Mouse (Mus musculus) inflammation-experienced regulatory T-cells, adult 6 months (primary cell): ENCODE data around the gene Sycn. TPM values are rescaled to one million over a fixed set of nuclear protein-coding genes. Genes with fewer than 3 reads are reported as not detected.

Source experiments
- ATAC-seq: one replicate; pipeline ENCODE4 v1.8.0; 2017
- polyA plus RNA-seq, 3 experiments: library from polyadenylated mRNA; unstranded; fragments of 100-300 nt; shearing (Covaris generic); gene quantifications; one replicate each; pipeline ENCODE4 v1.2.1; 2017

Sycn gene
- polyA plus RNA-seq, 3 experiments from 2014 or later: not detected

DNA sequence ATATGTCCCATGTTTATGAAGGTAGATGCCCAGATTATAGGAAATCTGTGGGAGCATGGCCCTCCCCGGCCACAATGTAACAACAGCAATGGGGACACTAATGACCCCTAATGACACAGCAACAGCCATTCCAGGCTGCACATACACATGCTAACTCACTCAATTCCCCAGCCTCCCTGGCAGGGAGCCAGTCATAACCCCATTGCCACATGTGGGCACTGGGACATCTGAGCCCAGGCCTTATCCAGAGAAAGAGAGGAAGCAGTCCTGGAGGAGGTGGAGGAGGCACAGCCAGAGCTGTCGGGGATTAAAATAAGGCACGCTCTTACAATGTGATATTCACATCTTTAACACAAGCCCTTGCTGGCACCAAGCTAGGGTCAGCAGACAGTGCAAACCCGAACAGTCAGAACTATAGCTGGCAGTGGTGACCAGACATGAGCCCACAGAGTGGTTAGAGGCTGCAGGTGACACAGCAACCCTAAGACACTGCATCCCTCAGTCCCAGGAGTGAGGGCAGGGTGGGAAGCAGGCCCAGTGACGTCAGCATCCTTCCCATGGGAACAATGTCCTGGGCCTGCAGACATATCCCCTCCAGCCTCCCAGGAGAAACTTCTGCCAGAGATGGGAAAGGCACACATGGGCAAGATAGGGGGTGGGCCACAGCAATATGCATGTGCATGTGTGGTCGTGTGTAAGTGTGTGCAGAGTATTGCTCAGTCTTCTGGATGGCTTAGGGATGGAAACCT is 46.2 kb downstream of the Sycn start:
- ATAC-seq: no peak

- no peak for ATAC-seq
These were observed 47.0 kb downstream of the Sycn start for GRCm38 (mm10) chr7:28587644-28588043.

Other genes with a start within 250 kb of the Sycn start
- not detected for gene Selenov, start 249.7 kb upstream of the Sycn start, polyA plus RNA-seq
- not detected for gene Dll3, start 238.6 kb upstream of the Sycn start, polyA plus RNA-seq
- 10 to 100 TPM; 27.6 to 39.1 (median 36.4) TPM for gene Timm50, start 228.8 kb upstream of the Sycn start, polyA plus RNA-seq
- 100 to 1,000 TPM in 2 of 3 experiments, 10 to 100 TPM in 1; 95.7 to 122 (median 120) TPM for gene Supt5, start 202.1 kb upstream of the Sycn start, polyA plus RNA-seq
- 1,000 to 10,000 TPM in 2 of 3 experiments, 100 to 1,000 TPM in 1; 937 to 1,605 (median 1,546) TPM for gene Rps16, start 190.2 kb upstream of the Sycn start, polyA plus RNA-seq
- 100 to 1,000 TPM in 1 of 3 experiments, 10 to 100 TPM in 2; 48.5 to 102 (median 74.0) TPM for gene Plekhg2, start 168.3 kb upstream of the Sycn start, polyA plus RNA-seq
- gene Zfp36, start 160.6 kb upstream of the Sycn start, polyA plus RNA-seq: 100 to 1,000 TPM; 100 to 211 (median 148) TPM
- gene Med29, start 148.2 kb upstream of the Sycn start, polyA plus RNA-seq: 10 to 100 TPM; 26.2 to 33.0 (median 32.5) TPM
- 10 to 100 TPM; 46.2 to 59.4 (median 51.8) TPM for gene Paf1, start 147.9 kb upstream of the Sycn start, polyA plus RNA-seq
- gene Gmfg, start 103.4 kb upstream of the Sycn start, polyA plus RNA-seq: 100 to 1,000 TPM; 470 to 850 (median 500) TPM
- gene Lrfn1, start 88.9 kb upstream of the Sycn start, polyA plus RNA-seq: under 1 TPM in 1 of 3 experiments, not detected in 2; 0.17 TPM
- gene Ifnl2, start 30.4 kb upstream of the Sycn start, polyA plus RNA-seq: not detected
- gene Ifnl3, start 18.0 kb upstream of the Sycn start, polyA plus RNA-seq: not detected
- gene Nccrp1, start 6.4 kb downstream of the Sycn start, polyA plus RNA-seq: 1 to 10 TPM in 1 of 3 experiments, not detected in 2; 1.4 TPM
- gene Samd4b, start 57.3 kb downstream of the Sycn start, polyA plus RNA-seq: 1 to 10 TPM; 6.4 to 9.8 (median 8.2) TPM
- gene Pak4, start 57.3 kb downstream of the Sycn start, polyA plus RNA-seq: 1 to 10 TPM; 2.1 to 3.7 (median 2.6) TPM
- gene Acp7, start 90.4 kb downstream of the Sycn start, polyA plus RNA-seq: not detected
- 1 to 10 TPM in 2 of 3 experiments, under 1 TPM in 1; 0.93 to 4.4 (median 1.3) TPM for gene Fbxo27, start 152.0 kb downstream of the Sycn start, polyA plus RNA-seq
- 1 to 10 TPM; 1.4 to 9.9 (median 6.4) TPM for gene Fbxo17, start 175.9 kb downstream of the Sycn start, polyA plus RNA-seq
- 10 to 100 TPM; 55.8 to 67.1 (median 65.2) TPM for gene Mrps12, start 200.9 kb downstream of the Sycn start, polyA plus RNA-seq
- 10 to 100 TPM in 2 of 3 experiments, 1 to 10 TPM in 1; 9.1 to 13.2 (median 10.8) TPM for gene Sars2, start 201.1 kb downstream of the Sycn start, polyA plus RNA-seq
- not detected for gene Ccer2, start 215.3 kb downstream of the Sycn start, polyA plus RNA-seq
- gene Sirt2, start 225.8 kb downstream of the Sycn start, polyA plus RNA-seq: 100 to 1,000 TPM in 1 of 3 experiments, 10 to 100 TPM in 2; 65.3 to 134 (median 90.9) TPM
- 10 to 100 TPM; 46.0 to 72.8 (median 53.3) TPM for gene Nfkbib, start 226.6 kb downstream of the Sycn start, polyA plus RNA-seq
- 100 to 1,000 TPM; 216 to 294 (median 288) TPM for gene Rinl, start 248.1 kb downstream of the Sycn start, polyA plus RNA-seq